Mouse (Mus musculus) Patski (cell line): ENCODE data around the gene Mrgprb4. TPM values are rescaled to one million over a fixed set of nuclear protein-coding genes. Genes with fewer than 3 reads are reported as not detected.

Experiments
- ATAC-seq: fragments of 100-300 bp; one replicate; pipeline ENCODE4 v1.8.0; 2021
- CTCF ChIA-PET: fragments of 350-600 bp; sonication (Branson Sonifier 250); formaldehyde crosslinking; loops from one replicate; lab custom pipeline; 2022; ENCODE audit warnings: inconsistent platforms; lab: Charles Lee
- POLR2A ChIA-PET: fragments of 350-600 bp; sonication (Branson Sonifier 250); formaldehyde crosslinking; loops from one replicate; lab custom pipeline; 2022; ENCODE audit warnings: antibody characterized with exemption, inconsistent platforms; lab: Charles Lee
- DNase-seq: peaks from one replicate; pipeline ENCODE4 v3.0.0-alpha.2; 2011; ENCODE audit warnings: low read depth, low spot score
- H3K27me3 ChIP-seq: fragments of 371-371 bp; one replicate; pipeline ENCODE4 v1.5.1; 2021
- CTCF ChIP-seq: fragments of 100-300 bp; IDR thresholded peaks from one replicate; pipeline ENCODE4 v1.5.1; 2021
- in situ Hi-C: fragments of 300-500 bp; cut with MboI; formaldehyde crosslinking; loops from 3 replicates; pipeline ENCODE4 v1.11.1; 2018; ENCODE audit warnings: low pct_unique_long_range_greater_than_20kb, mixed read lengths
- polyA plus RNA-seq: library from polyadenylated mRNA; unstranded; gene quantifications from one replicate; pipeline ENCODE4 v1.2.3, GENCODE M21; 2021

Gene Mrgprb4
- not detected for polyA plus RNA-seq

GRCm38 (mm10) chr7:48199188-48199587 is at the start of gene Mrgprb4:
TSS of gene Mrgprb4 (minus strand) at chr7:48199288.
- DNase-seq = no peak
- TF ChIP-seq CTCF = no peak
- POLR2A ChIA-PET = no interaction called here
- no peaks in the 10 kb centered on the region for H3K27me3 ChIP-seq
- in situ Hi-C loops = no loop called here
- CTCF ChIA-PET = no interaction called here
- no peak for ATAC-seq

GRCm38 (mm10) chr7:48226114-48226513 is 27.0 kb upstream of the Mrgprb4 start:
- no peak for TF ChIP-seq CTCF
- in situ Hi-C loops = no loop called here
- CTCF ChIA-PET = no interaction called here

GRCm38 (mm10) chr7:48225065-48225464 is 26.0 kb upstream of the Mrgprb4 start:
- ChIA-PET POLR2A (no interaction called here), CTCF (no interaction called here)
- TF ChIP-seq CTCF = no peak
- in situ Hi-C loops = no loop called here
- no peak for ATAC-seq
- H3K27me3 ChIP-seq = no peaks in the 10 kb centered on the region
- DNase-seq = no peak

More at GRCm38 (mm10) chr7:48226114-48226513, 27.0 kb upstream of the Mrgprb4 start:
- POLR2A ChIA-PET = no interaction called here
- ATAC-seq = no peak
- no peaks in the 10 kb centered on the region for H3K27me3 ChIP-seq
- DNase-seq = no peak

- CTCF ChIA-PET = no interaction called here
- POLR2A ChIA-PET = no interaction called here
- DNase-seq (no peak), ATAC-seq (no peak)
- H3K27me3 ChIP-seq = no peaks in the 10 kb centered on the region
- in situ Hi-C loops = no loop called here
- no peak for TF ChIP-seq CTCF
Measured at GRCm38 (mm10) chr7:48168919-48169318, 30.2 kb downstream of the Mrgprb4 start, which contains the start of gene Mrgprb5. TSS of gene Mrgprb5 (minus strand) at chr7:48169019.

GRCm38 (mm10) chr7:48167471-48167870 is 31.6 kb downstream of the Mrgprb4 start:
- ChIA-PET POLR2A (no interaction called here), CTCF (no interaction called here)
- in situ Hi-C loops = no loop called here
- ATAC-seq = no peak
- no peaks in the 10 kb centered on the region for H3K27me3 ChIP-seq
- DNase-seq = no peak
- no peak for TF ChIP-seq CTCF

Other genes starting within 250 kb of the Mrgprb4 start
- gene Mrgpra4, start 217.2 kb downstream of the Mrgprb4 start, polyA plus RNA-seq = not detected
- gene Mrgprx1, start 171.7 kb downstream of the Mrgprb4 start, polyA plus RNA-seq = not detected
- not detected for gene Mrgprb5, start 30.3 kb downstream of the Mrgprb4 start, polyA plus RNA-seq
- not detected for gene Mrgprb8, start 189.2 kb upstream of the Mrgprb4 start, polyA plus RNA-seq